Mouse (Mus musculus) testis, adult 10 weeks (tissue): ENCODE measurements around the gene Btbd35f26. TPM values are rescaled to one million over a fixed set of nuclear protein-coding genes. Genes with fewer than 3 reads are reported as not detected.

Experiments used
- polyA plus RNA-seq: library from polyadenylated mRNA; stranded (reverse); fragments of 350-450 nt; fragmentation: Illumina TruSeq; extraction: RNeasy Lipid Tissue Mini Kit (QIAGEN cat#74804); gene quantifications from one replicate; pipeline ENCODE4 v1.2.3, GENCODE M21; 2014; ENCODE audit warnings: low read depth, low replicate concordance

The Btbd35f26 gene
- 0.15 TPM for polyA plus RNA-seq

DNA sequence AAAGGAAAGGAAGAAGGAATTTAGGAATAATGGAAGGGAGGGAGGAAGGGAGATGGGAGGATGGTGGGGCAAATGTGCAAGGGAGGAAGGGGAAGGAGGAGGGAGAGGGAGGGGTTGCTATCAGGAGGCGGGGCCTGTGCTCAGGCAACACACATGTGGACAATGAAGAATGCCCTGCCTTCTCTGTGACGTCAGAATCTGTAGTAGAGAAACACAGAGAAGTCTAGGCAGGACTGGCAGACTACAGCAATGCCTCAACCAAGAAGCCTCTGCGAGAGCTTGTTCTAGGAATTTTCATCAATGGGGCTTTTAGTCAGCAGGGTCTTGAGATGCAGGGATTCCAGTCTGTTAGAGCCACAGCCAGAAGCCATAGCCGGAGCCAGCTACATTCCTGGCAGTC lies at the start of gene Btbd35f26:
Btbd35f26 (plus strand) TSS at position 301 of the 400 bp plus-strand sequence.

DNA sequence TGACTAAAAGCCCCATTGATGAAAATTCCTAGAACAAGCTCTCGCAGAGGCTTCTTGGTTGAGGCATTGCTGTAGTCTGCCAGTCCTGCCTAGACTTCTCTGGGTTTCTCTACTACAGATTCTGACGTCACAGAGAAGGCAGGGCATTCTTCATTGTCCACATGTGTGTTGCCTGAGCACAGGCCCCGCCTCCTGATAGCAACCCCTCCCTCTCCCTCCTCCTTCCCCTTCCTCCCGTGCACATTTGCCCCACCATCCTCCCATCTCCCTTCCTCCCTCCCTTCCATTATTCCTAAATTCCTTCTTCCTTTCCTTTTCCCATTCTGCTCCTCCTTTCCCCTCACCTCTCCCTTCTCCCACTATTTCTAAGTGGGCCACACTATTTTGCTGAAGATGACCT lies 47.6 kb downstream of the Btbd35f26 start, which contains the start of gene Btbd35f19:
Btbd35f19 (minus strand) TSS at position 101 of the 400 bp plus-strand sequence.

Other genes starting within 250 kb of the Btbd35f26 start
- 3.6 TPM for gene Btbd35f29, start 218.8 kb upstream of the Btbd35f26 start, polyA plus RNA-seq
- gene Spin2f, start 82.6 kb upstream of the Btbd35f26 start, polyA plus RNA-seq, result 1.3 TPM
- 4.6 TPM for gene Btbd35f19, start 47.5 kb downstream of the Btbd35f26 start, polyA plus RNA-seq
- gene Gm21883, start 237.8 kb downstream of the Btbd35f26 start, polyA plus RNA-seq, result not detected